Mouse (Mus musculus) megakaryocyte progenitor cell, adult 5-6 weeks (primary cell): Measurements from ENCODE around the gene Theg. TPM values are rescaled to one million over a fixed set of nuclear protein-coding genes. Genes with fewer than 3 reads are reported as not detected.
A peak's percentile ranks its signal among the peaks of the same experiment; 100 is the strongest.

Experiments
- ATAC-seq: replicated peaks from 2 replicates; pipeline ENCODE4 v1.8.0; 2016; ENCODE audit warnings: mild to moderate bottlenecking, moderate TSS enrichment, inconsistent platforms; ENCODE audit not compliant: poor library complexity
- total RNA-seq, 2 experiments: library from RNA; stranded (forward) in 1 of 2; stranded (reverse) in 1 of 2; fragments of 157-497, 149-512 nt in 1 of 2; fragments of 200-1000 nt in 1 of 2; gene quantifications; 2 replicates each; pipeline versions ENCODE4 v1.2.3 to v1.2.4; 2015 to 2017

The Theg gene
- total RNA-seq, 2 experiments from 2014 or later, result not detected

- no peak for ATAC-seq
Observed at GRCm38 (mm10) chr10:79557496-79557895, 29.6 kb downstream of the Theg start.

GRCm38 (mm10) chr10:79556951-79557350, 30.2 kb downstream of the Theg start:
- no peak for ATAC-seq

GRCm38 (mm10) chr10:79555238-79555724, 31.9 kb downstream of the Theg start:
- ATAC-seq, result no peak

GRCm38 (mm10) chr10:79554330-79555237, 32.5 kb downstream of the Theg start, which contains the start of gene Mier2:
TSS of gene Mier2 (minus strand) at chr10:79555199.
- ATAC-seq, result peak; percentile 71

GRCm38 (mm10) chr10:79553691-79554090, 33.4 kb downstream of the Theg start:
- ATAC-seq, result no peak

GRCm38 (mm10) chr10:79553176-79553575, 34.0 kb downstream of the Theg start:
- ATAC-seq, result no peak

GRCm38 (mm10) chr10:79552531-79552930, 34.6 kb downstream of the Theg start:
- ATAC-seq, result no peak

- no peak for ATAC-seq
Observed at GRCm38 (mm10) chr10:79550366-79550765, 36.8 kb downstream of the Theg start.

GRCm38 (mm10) chr10:79548971-79549723, 38.0 kb downstream of the Theg start:
- ATAC-seq, result no peak

- no peak for ATAC-seq
Observed at GRCm38 (mm10) chr10:79548546-79548945, 38.6 kb downstream of the Theg start.

- no peak for ATAC-seq
Observed at GRCm38 (mm10) chr10:79547148-79547675, 39.9 kb downstream of the Theg start.

- no peak for ATAC-seq
Observed at GRCm38 (mm10) chr10:79546483-79546882, 40.6 kb downstream of the Theg start.

GRCm38 (mm10) chr10:79545891-79546290, 41.2 kb downstream of the Theg start:
- no peak for ATAC-seq

GRCm38 (mm10) chr10:79544631-79545030, 42.5 kb downstream of the Theg start:
- ATAC-seq, result no peak

- ATAC-seq, result no peak
Observed at GRCm38 (mm10) chr10:79543884-79544597, 43.1 kb downstream of the Theg start.

GRCm38 (mm10) chr10:79542171-79542570, 45.0 kb downstream of the Theg start:
- no peak for ATAC-seq

GRCm38 (mm10) chr10:79541522-79541921, 45.6 kb downstream of the Theg start:
- no peak for ATAC-seq

- no peak for ATAC-seq
Observed at GRCm38 (mm10) chr10:79540746-79541145, 46.4 kb downstream of the Theg start.

- ATAC-seq, result no peak
Observed at GRCm38 (mm10) chr10:79539701-79540495, 47.2 kb downstream of the Theg start.

- ATAC-seq, result peak; percentile 90
Observed at GRCm38 (mm10) chr10:79538873-79539272, 48.3 kb downstream of the Theg start.
